Mouse (Mus musculus) heart, adult 18-20 months (tissue): ENCODE results near the gene Gm17364. TPM values are rescaled to one million over a fixed set of nuclear protein-coding genes. Genes with fewer than 3 reads are reported as not detected.

ENCODE experiments used
- total RNA-seq, 2 experiments: library from RNA; stranded (reverse); gene quantifications; 2 replicates each; pipeline ENCODE4 v1.2.3; 2021

Gene Gm17364
- total RNA-seq, 2 experiments from 2014 or later: not detected

Other genes starting within 250 kb of the Gm17364 start
- gene Mak, start 194.3 kb downstream of the Gm17364 start, total RNA-seq: under 1 TPM in 1 of 2 experiments, not detected in 1; 0.31 TPM
- gene Gcm2, start 162.9 kb downstream of the Gm17364 start, total RNA-seq: not detected
- not detected for gene Sycp2l, start 159.7 kb downstream of the Gm17364 start, total RNA-seq
- under 1 TPM; 0.13 to 0.17 TPM for gene Elovl2, start 53.6 kb downstream of the Gm17364 start, total RNA-seq
- gene Smim13, start 24.1 kb downstream of the Gm17364 start, total RNA-seq: 10 to 100 TPM; 24.7 to 27.5 TPM
- 10 to 100 TPM; 19.8 to 24.1 TPM for gene Nedd9, start 213.4 kb upstream of the Gm17364 start, total RNA-seq